7 mouse cellular contexts compared by ENCODE assay signal in genomic region chr4:119109640-119110039, GRCm38 (mm10). TPM values are rescaled to one million over a fixed set of nuclear protein-coding genes. Genes with fewer than 3 reads are reported as not detected.
DNase-seq lines count a peak whose midpoint lies in the region; ATAC-seq lines count a peak whose summit lies in the region.

No protein-coding gene starts in this region.

- H3K4me2 ChIP-seq in lung, embryonic 15.5 days: peak overlapping the region; percentile 63
- peak overlapping the region; percentile 84 for H3K4me2 ChIP-seq in neural tube, embryonic 15.5 days

- H3K27me3 ChIP-seq in lung, embryonic 15.5 days: no peaks in the 10 kb centered on the region
- 0 out of 2 replicates have a peak, but pooled peaks cover 13% of the 10 kb centered on the region for H3K27me3 ChIP-seq in forebrain, embryonic 10.5 days (ENCODE audit: poor library complexity, severe bottlenecking)
- no peaks in the 10 kb centered on the region for H3K27me3 ChIP-seq in limb, embryonic 10.5 days (ENCODE audit: low read depth, poor library complexity, severe bottlenecking)
- H3K27me3 ChIP-seq in neural tube, embryonic 15.5 days (replicated peaks): no peaks in the 10 kb centered on the region

- peak overlapping the region; percentile 83 for H3K4me3 ChIP-seq in lung, embryonic 15.5 days
- peak overlapping the region; percentile 86 for H3K4me3 ChIP-seq in forebrain, embryonic 10.5 days
- H3K4me3 ChIP-seq in limb, embryonic 10.5 days: peak overlapping the region; percentile 76
- H3K4me3 ChIP-seq in neural tube, embryonic 15.5 days (replicated peaks): peak overlapping the region; percentile 89

- peak overlapping the region; percentile 86 for H3K9ac ChIP-seq in lung, embryonic 15.5 days
- H3K9ac ChIP-seq in neural tube, embryonic 15.5 days (replicated peaks): peak overlapping the region; percentile 91

- H3K36me3 ChIP-seq in lung, embryonic 15.5 days: 0 out of 2 replicates have a peak, but pooled peaks cover 7% of the 10 kb centered on the region
- peaks cover 46% of the 10 kb centered on the region for H3K36me3 ChIP-seq in forebrain, embryonic 10.5 days (replicated peaks)
- H3K36me3 ChIP-seq in limb, embryonic 10.5 days: peaks cover 27% of the 10 kb centered on the region
- H3K36me3 ChIP-seq in neural tube, embryonic 15.5 days: no peaks in the 10 kb centered on the region

- H3K4me1 ChIP-seq in lung, embryonic 15.5 days: peaks cover 63% of the 10 kb centered on the region
- H3K4me1 ChIP-seq in forebrain, embryonic 10.5 days: peaks cover 89% of the 10 kb centered on the region
- H3K4me1 ChIP-seq in limb, embryonic 10.5 days: peaks cover 60% of the 10 kb centered on the region
- H3K4me1 ChIP-seq in neural tube, embryonic 15.5 days: peaks cover 61% of the 10 kb centered on the region

- H3K27ac ChIP-seq in lung, embryonic 15.5 days: peak overlapping the region; percentile 99
- H3K27ac ChIP-seq in forebrain, embryonic 10.5 days: peak overlapping the region; percentile 99
- H3K27ac ChIP-seq in limb, embryonic 10.5 days: peak overlapping the region; percentile 94
- no peak overlapping the region for H3K27ac ChIP-seq in neural tube, embryonic 15.5 days (replicated peaks)

- 15% methylated on average over 11 of the region's 11 CpGs for WGBS in lung, embryonic 15.5 days
- WGBS in forebrain, embryonic 10.5 days: 5% methylated on average over 11 of the region's 11 CpGs
- WGBS in limb, embryonic 10.5 days: 18% methylated on average over 11 of the region's 11 CpGs
- 2% methylated on average over 11 of the region's 11 CpGs for WGBS in neural tube, embryonic 15.5 days

- no peaks in the 10 kb centered on the region for H3K9me3 ChIP-seq in lung, embryonic 15.5 days
- no peaks in the 10 kb centered on the region for H3K9me3 ChIP-seq in forebrain, embryonic 10.5 days
- H3K9me3 ChIP-seq in limb, embryonic 10.5 days (replicated peaks): no peaks in the 10 kb centered on the region
- no peaks in the 10 kb centered on the region for H3K9me3 ChIP-seq in neural tube, embryonic 15.5 days (replicated peaks)

- DNase-seq in lung, postnatal 36 days: no peak
- no peak for DNase-seq in forebrain, embryonic 10.5 days (ENCODE audit: extremely low spot score, low spot score)
- no peak for DNase-seq in limb, embryonic 10.5 days (ENCODE audit: low spot score)
- no peak for DNase-seq in thymus, postnatal 4 days
- DNase-seq in adrenal gland, postnatal 14 days: no peak

- no peak for ATAC-seq in lung, embryonic 15.5 days (ENCODE audit: borderline replicate concordance, extremely low read depth, low FRiP score, low TSS enrichment)
- ATAC-seq in neural tube, embryonic 15.5 days (ENCODE audit: low FRiP score): no peak

RNA-seq across cellular contexts. Expression of gene Slc2a1, which starts 1.1 kb away (rescaled TPM):
- polyA plus RNA-seq in lung, embryonic 15.5 days (2015; fragmentation: Nextera tagmentation; extraction: Ambion mirVana): 83.6 and 87.2 TPM in 2 replicates
- 204 and 222 TPM in 2 replicates for polyA plus RNA-seq in forebrain, embryonic 10.5 days (2016; fragmentation: Nextera tagmentation; extraction: Ambion mirVana)
- polyA plus RNA-seq in limb, embryonic 10.5 days (2016; fragmentation: Nextera tagmentation; extraction: Ambion mirVana): 110 and 139 TPM in 2 replicates
- 78.8 and 91.3 TPM in 2 replicates for polyA plus RNA-seq in neural tube, embryonic 15.5 days (2015; fragmentation: Nextera tagmentation; extraction: Ambion mirVana)
- total RNA-seq in adrenal gland, postnatal 14 days (2021): 15.9 and 19.6 TPM in 2 replicates
